ENCODE assay signal across 26 mouse cellular contexts in genomic region chr10:123089425-123089930, GRCm38 (mm10). TPM values are rescaled to one million over a fixed set of nuclear protein-coding genes. Genes with fewer than 3 reads are reported as not detected.
DNase-seq lines count a peak whose midpoint lies in the region; ATAC-seq and TF ChIP-seq lines count a peak whose summit lies in the region.
"Had no signal": no experiment of that assay in that cellular context is flagged by ENCODE, and none has a peak within 500 bp of the region (broad histone marks: within the 10 kb centered on the region; RNA-seq: fewer than 3 reads in every experiment).

No protein-coding gene starts in this region.

- TF ChIP-seq CTCF in C2C12 (IDR thresholded peaks at IDR 0.05; ENCODE audit: control insufficient read depth, insufficient read depth, insufficient read length) = no peak

- intact Hi-C loops in heart, postnatal 25 days (cut with DNase I) = no loop called here

- no peak overlapping the region for H3K27ac ChIP-seq in heart, embryonic 11.5 days (ENCODE audit: low read depth, low read length)
- H3K27ac ChIP-seq: embryonic facial prominence, embryonic 13.5 days; gastrocnemius, adult 2 months; hindbrain, embryonic 10.5 days; hindbrain, embryonic 15.5 days; liver, embryonic 15.5 days; lung, embryonic 15.5 days; midbrain, embryonic 10.5 days had no signal

- H3ac ChIP-seq in C2C12 (ENCODE audit: control insufficient read depth, insufficient read length, low read depth) = no peak overlapping the region

- ATAC-seq in heart, embryonic 11.5 days (replicated peaks; ENCODE audit: insufficient number of reproducible peaks, low FRiP score, low TSS enrichment) = no peak
- ATAC-seq: forebrain, embryonic 16.5 days; midbrain, embryonic 16.5 days had no signal

- no peak for DNase-seq in heart, postnatal 25 days (ENCODE audit: low spot score)
- DNase-seq in ZHBTc4 (ENCODE audit: low read depth, low spot score) = peak; percentile 44
- peak; percentile 98 for DNase-seq in large intestine, adult 2 months (ENCODE audit: low read depth, low spot score)
- DNase-seq in embryo, embryonic 11 days = no peak
- no peak for DNase-seq in urinary bladder, postnatal 10 days (ENCODE audit: low spot score)
- DNase-seq in adrenal gland, postnatal 14 days = no peak
- DNase-seq: adrenal gland, postnatal 10 days; cerebellum, adult 11-12 months; cerebellum, adult 9-11 months; gastrocnemius, adult 2 months; gastrocnemius, postnatal 36 days; kidney, adult 11 months; layer of hippocampus, postnatal 36 days; liver; right cerebral cortex, adult 18-20 months; thymus, postnatal 14 days had no signal

- H3K27me3 ChIP-seq in heart, embryonic 11.5 days (ENCODE audit: control insufficient read depth, insufficient read depth, low read length) = no peaks in the 10 kb centered on the region
- peaks cover 2% of the 10 kb centered on the region for H3K27me3 ChIP-seq in C2C12 (ENCODE audit: control insufficient read depth, insufficient read depth, insufficient read length)
- H3K27me3 ChIP-seq: embryonic facial prominence, embryonic 13.5 days; hindbrain, embryonic 15.5 days; liver, embryonic 15.5 days had no signal

- H3K79me2 ChIP-seq in C2C12 (ENCODE audit: control insufficient read depth, insufficient read depth) = no peaks in the 10 kb centered on the region

- no peaks in the 10 kb centered on the region for H3K36me3 ChIP-seq in heart, embryonic 11.5 days (ENCODE audit: control insufficient read depth, insufficient read depth, low read length)
- no peaks in the 10 kb centered on the region for H3K36me3 ChIP-seq in C2C12 (ENCODE audit: control insufficient read depth, insufficient read depth)
- H3K36me3 ChIP-seq: embryonic facial prominence, embryonic 13.5 days; hindbrain, embryonic 10.5 days; hindbrain, embryonic 15.5 days; liver, embryonic 15.5 days; lung, embryonic 15.5 days; midbrain, embryonic 10.5 days had no signal

- no peak overlapping the region for H3K4me3 ChIP-seq in heart, embryonic 11.5 days (ENCODE audit: low read depth, low read length)
- H3K4me3 ChIP-seq in C2C12 (ENCODE audit: insufficient read depth, poor library complexity, severe bottlenecking) = no peak overlapping the region
- H3K4me3 ChIP-seq: embryonic facial prominence, embryonic 13.5 days; gastrocnemius, adult 2 months; hindbrain, embryonic 10.5 days; hindbrain, embryonic 15.5 days; liver, embryonic 15.5 days; lung, embryonic 15.5 days; midbrain, embryonic 10.5 days had no signal

- H3K79me3 ChIP-seq in C2C12 (ENCODE audit: low read depth) = no peaks in the 10 kb centered on the region

- H3K4me1 ChIP-seq in heart, embryonic 11.5 days (ENCODE audit: control insufficient read depth, insufficient read depth, low read length) = no peaks in the 10 kb centered on the region
- H3K4me1 ChIP-seq: embryonic facial prominence, embryonic 13.5 days; hindbrain, embryonic 10.5 days; hindbrain, embryonic 15.5 days; liver, embryonic 15.5 days; midbrain, embryonic 10.5 days had no signal

- H3K9me3 ChIP-seq in heart, embryonic 11.5 days (replicated peaks; ENCODE audit: control insufficient read depth, low read length) = no peaks in the 10 kb centered on the region
- H3K9me3 ChIP-seq: embryonic facial prominence, embryonic 13.5 days; hindbrain, embryonic 10.5 days; hindbrain, embryonic 15.5 days; liver, embryonic 15.5 days; lung, embryonic 15.5 days; midbrain, embryonic 10.5 days had no signal

- H3K9ac ChIP-seq in heart, embryonic 11.5 days (ENCODE audit: low read depth, low read length) = no peak overlapping the region
- H3K9ac ChIP-seq: embryonic facial prominence, embryonic 13.5 days; hindbrain, embryonic 15.5 days; liver, embryonic 15.5 days; lung, embryonic 15.5 days had no signal

- WGBS in heart, embryonic 11.5 days (ENCODE audit: insufficient replicate concordance) = 68% methylated on average over 12 of the region's 12 CpGs
- WGBS in large intestine, adult 2 months = 31% methylated on average over 12 of the region's 12 CpGs

- 0 out of 2 replicates have a peak overlapping the region, but pooled peaks have one; percentile 14 for H3K4me2 ChIP-seq in heart, embryonic 11.5 days
- H3K4me2 ChIP-seq: embryonic facial prominence, embryonic 13.5 days; hindbrain, embryonic 15.5 days; liver, embryonic 15.5 days; lung, embryonic 15.5 days had no signal

TF ChIP-seq in C2C12, 6 proteins besides CTCF, POLR2A, EP300 and RAD21:
- TF ChIP-seq FOSL1 (IDR thresholded peaks at IDR 0.05; ENCODE audit: insufficient read depth, low read length, poor library complexity, severe bottlenecking) (no peak), MAX (IDR thresholded peaks at IDR 0.05) (no peak), MYOG (IDR thresholded peaks at IDR 0.05; ENCODE audit: control insufficient read depth, extremely low read depth, insufficient read length) (no peak), MYOD1 (IDR thresholded peaks at IDR 0.05; ENCODE audit: control insufficient read depth, insufficient read length, low read depth) (no peak), USF1 (IDR thresholded peaks at IDR 0.05; ENCODE audit: low read depth) (peak; percentile 17)

RNA-seq across cellular contexts. Expression of gene Mon2, which starts 13.2 kb away (rescaled TPM):
- 23.0 and 23.7 TPM in 2 replicates for polyA plus RNA-seq in heart, embryonic 11.5 days (2014; fragmentation: Nextera tagmentation; extraction: Ambion mirVana)
- 10 to 100 TPM; 38.1 to 38.4 TPM for total RNA-seq in heart, postnatal 25 days (2021)
- polyA plus RNA-seq in C2C12 (2012; fragmentation: generic; extraction: Trizol) = 27.4 TPM
- polyA plus RNA-seq in large intestine, adult 2 months (2012; rRNA removed) = 53.4 and 65.6 TPM in 2 replicates
- 71.8 and 85.9 TPM in 2 replicates for total RNA-seq in adrenal gland, postnatal 14 days (2021)

Comparison
In these comparisons a context has a peak if more than half of its experiments do, and no peak if none do; other contexts are left out.
1. DNase-seq: peak in ZHBTc4 (single experiment) and large intestine, adult 2 months (single experiment); none in heart, postnatal 25 days (single experiment), embryo, embryonic 11 days (single experiment), urinary bladder, postnatal 10 days (single experiment) and adrenal gland, postnatal 14 days (single experiment).